Mouse (Mus musculus) erythroblast, embryonic 14.5 days (primary cell): ENCODE results near the gene Bbip1.

Source experiments
- GATA1 ChIP-seq: IDR thresholded peaks from 2 replicates; pipeline ENCODE4 v1.6.1; 2012; ENCODE audit warnings: low read length, inconsistent platforms, mixed read lengths
- TAL1 ChIP-seq: IDR thresholded peaks from 3 replicates; pipeline ENCODE4 v1.6.1; 2012; ENCODE audit warnings: low read length, inconsistent platforms, mixed read lengths

DNA sequence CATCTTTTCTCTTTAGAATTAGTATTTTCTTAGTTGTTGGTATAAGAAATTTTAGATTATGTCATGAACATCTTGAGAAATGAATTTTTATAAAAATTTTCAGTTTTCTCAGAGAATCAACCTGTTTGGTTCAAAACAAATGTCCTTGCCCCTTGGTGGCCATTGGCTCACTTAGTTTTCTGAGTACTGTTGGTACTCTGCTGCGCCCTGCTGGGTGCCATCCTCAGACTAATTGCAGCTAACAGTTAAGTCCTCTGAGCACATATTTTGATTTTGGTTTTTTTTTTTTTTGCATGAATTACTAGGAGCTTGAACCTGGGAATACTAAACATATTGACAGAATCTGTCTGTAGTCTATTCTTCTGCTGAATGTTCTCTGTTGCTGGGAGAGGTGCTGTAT lies 38.9 kb upstream of the Bbip1 start:
- TF ChIP-seq TAL1: no peak
- no peak for TF ChIP-seq GATA1
